Mouse (Mus musculus): ENCODE results near the gene Tnpo2. TPM values are rescaled to one million over a fixed set of nuclear protein-coding genes. Genes with fewer than 3 reads are reported as not detected.

The Tnpo2 gene
- total RNA-seq, 4 experiments from 2014 or later, result 146 to 188 (median 162) TPM

GRCm38 (mm10) chr8:85026670-85027515, 9.8 kb upstream of the Tnpo2 start, which contains the start of gene Trir:
Trir (plus strand) TSS chr8:85026823.
- peak; percentile 94 to 96 for DNase-seq (ENCODE audit: low spot score in 2 of 2)

GRCm38 (mm10) chr8:85027516-85027855, 9.2 kb upstream of the Tnpo2 start:
- DNase-seq (ENCODE audit: low spot score in 2 of 2), result no peak

- no peak for DNase-seq (ENCODE audit: low spot score in 2 of 2)
Observed at GRCm38 (mm10) chr8:85027922-85028321, 8.8 kb upstream of the Tnpo2 start.

- no peak for DNase-seq (ENCODE audit: low spot score in 2 of 2)
Observed at GRCm38 (mm10) chr8:85029271-85029670, 7.4 kb upstream of the Tnpo2 start.

GRCm38 (mm10) chr8:85032622-85033311, 3.9 kb upstream of the Tnpo2 start:
- no peak for DNase-seq (ENCODE audit: low spot score in 2 of 2)

GRCm38 (mm10) chr8:85033867-85034266, 2.8 kb upstream of the Tnpo2 start:
- DNase-seq (ENCODE audit: low spot score in 2 of 2), result no peak

GRCm38 (mm10) chr8:85034764-85035163, 2.0 kb upstream of the Tnpo2 start:
- peak; percentile 57 to 69 for DNase-seq (ENCODE audit: low spot score in 2 of 2)

GRCm38 (mm10) chr8:85035165-85035727, 1.5 kb upstream of the Tnpo2 start:
- DNase-seq (ENCODE audit: low spot score in 2 of 2), result no peak

- no peak for DNase-seq (ENCODE audit: low spot score in 2 of 2)
Observed at GRCm38 (mm10) chr8:85035728-85036310, 896 bp upstream of the Tnpo2 start.

GRCm38 (mm10) chr8:85036381-85036717, 366 bp upstream of the Tnpo2 start:
- DNase-seq (ENCODE audit: low spot score in 2 of 2), result no peak

- DNase-seq (ENCODE audit: low spot score in 2 of 2), result no peak
Observed at GRCm38 (mm10) chr8:85037366-85037680, 608 bp downstream of the Tnpo2 start.

GRCm38 (mm10) chr8:85037681-85038531, 1.2 kb downstream of the Tnpo2 start:
- peak in 1 of 2 experiments; percentile 47 for DNase-seq (ENCODE audit: low spot score in 2 of 2)

- no peak for DNase-seq (ENCODE audit: low spot score in 2 of 2)
Observed at GRCm38 (mm10) chr8:85043619-85044018, 6.9 kb downstream of the Tnpo2 start.

GRCm38 (mm10) chr8:85057367-85057766, 20.7 kb downstream of the Tnpo2 start:
- no peak for DNase-seq (ENCODE audit: low spot score in 2 of 2)

- peak; percentile 90 to 92 for DNase-seq (ENCODE audit: low spot score in 2 of 2)
Observed at GRCm38 (mm10) chr8:85059879-85060616, 23.3 kb downstream of the Tnpo2 start, which contains the start of gene Fbxw9. Fbxw9 (plus strand) TSS chr8:85060055.

- DNase-seq (ENCODE audit: low spot score in 2 of 2), result no peak
Observed at GRCm38 (mm10) chr8:85062603-85063002, 25.9 kb downstream of the Tnpo2 start.

GRCm38 (mm10) chr8:85065213-85065612, 28.5 kb downstream of the Tnpo2 start:
- no peak for DNase-seq (ENCODE audit: low spot score in 2 of 2)

GRCm38 (mm10) chr8:85067155-85067554, 30.4 kb downstream of the Tnpo2 start:
- DNase-seq (ENCODE audit: low spot score in 2 of 2), result no peak

- DNase-seq (ENCODE audit: low spot score in 2 of 2), result no peak
Observed at GRCm38 (mm10) chr8:85067982-85068381, 31.3 kb downstream of the Tnpo2 start, which contains the start of gene Gm5741. Gm5741 (minus strand) TSS chr8:85067982.

- DNase-seq (ENCODE audit: low spot score in 2 of 2), result no peak
Observed at GRCm38 (mm10) chr8:85071041-85071440, 34.3 kb downstream of the Tnpo2 start.

Measured in layer of hippocampus, adult 8-10 months (tissue).